Mouse (Mus musculus) liver, embryonic 14 days (tissue): ENCODE measurements around the gene Sirpb1b. TPM values are rescaled to one million over a fixed set of nuclear protein-coding genes. Genes with fewer than 3 reads are reported as not detected.

Experiments
- polyA plus RNA-seq: library from polyadenylated mRNA; depleted of rRNA; stranded (reverse); fragments of >200 nt; gene quantifications from 2 replicates; pipeline ENCODE4 v1.2.3, GENCODE M21; 2012; rRNA removed

Sirpb1b gene
- polyA plus RNA-seq, result 0.08 TPM in 1 of 2 replicates, not detected in the other

GRCm38 (mm10) chr3:15574887-15575286 lies at the start of gene Sirpb1b:
TSS of gene Sirpb1b (minus strand) at chr3:15575065.

Other genes with a start within 250 kb of the Sirpb1b start
- gene Gm9733, start 242.8 kb downstream of the Sirpb1b start, polyA plus RNA-seq, result 0.07 and 0.15 TPM in 2 replicates
- 0.01 TPM in 1 of 2 replicates, not detected in the other for gene Sirpb1a, start 148.5 kb downstream of the Sirpb1b start, polyA plus RNA-seq